Mouse (Mus musculus) CD4-positive naive resting alpha-beta T cell, adult 76 days (primary cell): Measurements from ENCODE around the gene Gm10643. TPM values are rescaled to one million over a fixed set of nuclear protein-coding genes. Genes with fewer than 3 reads are reported as not detected.

Experiments
- total RNA-seq: library from RNA; stranded (reverse); gene quantifications from one replicate; pipeline ENCODE4 v1.2.4, GENCODE M21; 2023

The Gm10643 gene
- 2.9 TPM for total RNA-seq

GRCm38 (mm10) chr8:84065037-84065436 is at the start of gene Gm10643:
Gm10643 (minus strand) TSS chr8:84065137.

GRCm38 (mm10) chr8:84104697-84105609 is 40.0 kb upstream of the Gm10643 start, which contains the start of gene Dcaf15:
Dcaf15 (minus strand) TSS chr8:84104768.

GRCm38 (mm10) chr8:84066291-84066930 is 1.5 kb upstream of the Gm10643 start, which contains the start of gene Rfx1:
Rfx1 (plus strand) TSS chr8:84066834.

GRCm38 (mm10) chr8:84044900-84045299 is 20.0 kb downstream of the Gm10643 start, which contains the start of gene Rln3:
Rln3 (minus strand) TSS chr8:84045000.

GRCm38 (mm10) chr8:84042066-84042947 is 22.6 kb downstream of the Gm10643 start, which contains the start of gene Il27ra:
Il27ra (minus strand) TSS chr8:84042589.

GRCm38 (mm10) chr8:84021096-84021495 is 43.8 kb downstream of the Gm10643 start, which contains the start of gene Palm3:
Palm3 (plus strand) TSS chr8:84021471.

Other genes starting within 250 kb of the Gm10643 start
- gene Adgrl1, start 165.0 kb downstream of the Gm10643 start, total RNA-seq, result 59.2 TPM
- gene Gm10644, start 109.9 kb downstream of the Gm10643 start, total RNA-seq, result 0.53 TPM
- 3.9 TPM for gene Asf1b, start 109.6 kb downstream of the Gm10643 start, total RNA-seq
- 37.1 TPM for gene Prkaca, start 92.1 kb downstream of the Gm10643 start, total RNA-seq
- gene Samd1, start 67.5 kb downstream of the Gm10643 start, total RNA-seq, result 42.4 TPM
- not detected for gene 1700067K01Rik, start 63.6 kb downstream of the Gm10643 start, total RNA-seq
- gene 2210011C24Rik, start 53.0 kb downstream of the Gm10643 start, total RNA-seq, result not detected
- gene Palm3, start 43.7 kb downstream of the Gm10643 start, total RNA-seq, result not detected
- 187 TPM for gene Il27ra, start 22.5 kb downstream of the Gm10643 start, total RNA-seq
- gene Rln3, start 20.1 kb downstream of the Gm10643 start, total RNA-seq, result not detected
- 113 TPM for gene Rfx1, start 1.7 kb upstream of the Gm10643 start, total RNA-seq
- gene Dcaf15, start 39.6 kb upstream of the Gm10643 start, total RNA-seq, result 63.6 TPM
- 4.2 TPM for gene Podnl1, start 60.9 kb upstream of the Gm10643 start, total RNA-seq
- 30.3 TPM for gene Cc2d1a, start 82.8 kb upstream of the Gm10643 start, total RNA-seq
- gene 4930432K21Rik, start 82.9 kb upstream of the Gm10643 start, total RNA-seq, result 2.7 TPM
- gene Nanos3, start 120.1 kb upstream of the Gm10643 start, total RNA-seq, result not detected
- 36.1 TPM for gene Zswim4, start 171.9 kb upstream of the Gm10643 start, total RNA-seq
- gene D8Ertd738e, start 184.6 kb upstream of the Gm10643 start, total RNA-seq, result 193 TPM
- gene Mri1, start 192.2 kb upstream of the Gm10643 start, total RNA-seq, result 31.7 TPM
- gene Ccdc130, start 205.2 kb upstream of the Gm10643 start, total RNA-seq, result 18.3 TPM